Mouse (Mus musculus): ENCODE measurements around the gene Itga11.

DNA sequence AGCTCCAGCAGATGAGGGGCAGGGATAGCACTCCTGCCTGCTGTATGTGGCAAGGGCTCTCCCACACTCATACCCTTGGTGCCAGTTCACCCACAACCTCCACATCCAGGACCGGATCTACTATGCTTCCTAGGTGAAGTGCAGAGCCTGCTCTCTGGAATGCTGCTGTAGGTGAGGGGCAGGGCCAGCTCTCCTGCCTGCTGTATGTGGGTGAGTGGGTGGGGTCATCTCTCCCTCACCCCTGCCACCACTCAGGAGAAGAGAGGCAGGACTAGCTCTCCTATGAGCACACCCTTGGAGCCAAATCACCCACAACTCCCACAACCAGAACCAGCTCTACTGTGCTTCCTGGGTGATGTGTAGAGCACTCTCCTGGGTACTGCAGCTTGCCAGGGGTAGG, 2.5 kb upstream of the Itga11 start:
- TF ChIP-seq CTCF (IDR thresholded peaks at IDR 0.05; ENCODE audit: low read depth, low read length) = no peak
- TF ChIP-seq POLR2A (IDR thresholded peaks at IDR 0.05; ENCODE audit: extremely low read depth, insufficient read depth, low read length) = no peak

All from liver, adult 2 months (tissue).